Mouse (Mus musculus) bone marrow, adult 2 months (tissue): ENCODE results near the gene Clec4n. TPM values are rescaled to one million over a fixed set of nuclear protein-coding genes. Genes with fewer than 3 reads are reported as not detected.
"Not testable (repeated sequence)": the region's sequence is repeated elsewhere in the genome, so short reads cannot be mapped to it uniquely, and the experiment has no call there.

Experiments used
- H3K27ac ChIP-seq: fragments of 200-500 bp; 2 replicates; pipeline ENCODE4 v1.5.1; 2012; ENCODE audit warnings: low read depth, mild to moderate bottlenecking, control low read depth, inconsistent platforms, low read length; ENCODE audit not compliant: control insufficient read depth, poor library complexity, insufficient read depth
- H3K4me1 ChIP-seq: fragments of 200-500 bp; 2 replicates; pipeline ENCODE4 v1.6.1; 2011; ENCODE audit warnings: low read length; ENCODE audit not compliant: control insufficient read depth, insufficient read depth
- H3K4me3 ChIP-seq: fragments of 200-500 bp; replicated peaks from 2 replicates; pipeline ENCODE3; 2011; ENCODE audit warnings: mild to moderate bottlenecking, low read depth, low read length, control low read depth; ENCODE audit not compliant: control insufficient read depth
- CTCF ChIP-seq: fragments of 200-500 bp; IDR thresholded peaks from 2 replicates; pipeline ENCODE4 v1.5.1; 2011; ENCODE audit warnings: low read length, control low read depth; ENCODE audit not compliant: control insufficient read depth, insufficient read depth
- POLR2A ChIP-seq: fragments of 200-500 bp; IDR thresholded peaks from 2 replicates; pipeline ENCODE4 v1.6.1; 2011; ENCODE audit warnings: low read depth, mild to moderate bottlenecking, control low read depth, low read length, borderline replicate concordance; ENCODE audit not compliant: control insufficient read depth
- WGBS: fragments of 180-500 bp; shearing (Covaris S2); methylation state at CpG from one replicate; pipeline ENCODE4 v1.1.7; 2018; 5-methylcytosine and 5-hydroxymethylcytosine counted together
- polyA plus RNA-seq: library from polyadenylated mRNA; stranded (reverse); fragments of >200 nt; gene quantifications from 2 replicates; pipeline ENCODE4 v1.2.4, GENCODE M21; 2011; ENCODE audit warnings: low replicate concordance; ENCODE audit not compliant: missing spikeins, insufficient read depth, insufficient read length

The Clec4n gene
- polyA plus RNA-seq = 4.5 TPM in 1 of 2 replicates, not detected in the other

GRCm38 (mm10) chr6:123229644-123230043 lies at the start of gene Clec4n:
TSS of gene Clec4n (plus strand) at chr6:123229843.
- TF ChIP-seq CTCF (no peak), POLR2A (no peak)
- WGBS = 18% methylated on average over 3 of the region's 3 CpGs
- H3K4me3 ChIP-seq = no peak within 1 kb of the TSS
- H3K4me1 ChIP-seq = no peaks in the 10 kb centered on the region; the same call in 1 of the 2 replicates
- H3K27ac ChIP-seq = no peak within 1 kb of the TSS

- not testable (repeated sequence) for H3K4me3 ChIP-seq, H3K4me1 ChIP-seq, H3K27ac ChIP-seq
- peak; percentile 70 for TF ChIP-seq CTCF
- 26% methylated on average over 2 of the region's 2 CpGs for WGBS
Measured at GRCm38 (mm10) chr6:123184862-123185261, 44.8 kb upstream of the Clec4n start.

- WGBS = 81% methylated on average over 1 of the region's 1 CpGs
- TF ChIP-seq CTCF (no peak), POLR2A (no peak)
- Histone ChIP-seq H3K4me3 (no peak overlapping the region), H3K4me1 (no peaks in the 10 kb centered on the region), H3K27ac (no peak overlapping the region)
Measured at GRCm38 (mm10) chr6:123207187-123208076, 22.2 kb upstream of the Clec4n start.

GRCm38 (mm10) chr6:123208077-123208439 lies 21.6 kb upstream of the Clec4n start:
- not testable (repeated sequence) for H3K4me1 ChIP-seq, H3K27ac ChIP-seq, H3K4me3 ChIP-seq

- 78% methylated on average over 1 of the region's 1 CpGs for WGBS
- Histone ChIP-seq H3K27ac (no peak overlapping the region), H3K4me3 (no peak overlapping the region), H3K4me1 (no peaks in the 10 kb centered on the region)
- TF ChIP-seq CTCF = no peak
- no peak for TF ChIP-seq POLR2A
Measured at GRCm38 (mm10) chr6:123211726-123212125, 17.9 kb upstream of the Clec4n start.

GRCm38 (mm10) chr6:123227519-123228166 lies 2.0 kb upstream of the Clec4n start:
- peak overlapping the region; percentile 16 for H3K4me3 ChIP-seq
- 15% methylated on average over 2 of the region's 2 CpGs for WGBS
- H3K27ac ChIP-seq = no peak overlapping the region
- no peaks in the 10 kb centered on the region; the same call in 1 of the 2 replicates for H3K4me1 ChIP-seq
- TF ChIP-seq POLR2A (no peak), CTCF (no peak)

- WGBS = 68% methylated on average over 2 of the region's 2 CpGs
- Histone ChIP-seq H3K27ac (no peak overlapping the region), H3K4me1 (no peaks in the 10 kb centered on the region; the same call in 1 of the 2 replicates), H3K4me3 (no peak overlapping the region)
- TF ChIP-seq POLR2A (no peak), CTCF (no peak)
Measured at GRCm38 (mm10) chr6:123231149-123231548, 1.5 kb downstream of the Clec4n start.

- Histone ChIP-seq H3K4me1 (no peaks in the 10 kb centered on the region), H3K4me3 (no peak overlapping the region), H3K27ac (no peak overlapping the region)
- TF ChIP-seq CTCF (no peak), POLR2A (no peak)
Measured at GRCm38 (mm10) chr6:123237582-123237981, 7.9 kb downstream of the Clec4n start.
